Mouse (Mus musculus) ES-Bruce4 (cell line): ENCODE results near the gene Ski.

Source experiments
- CTCF ChIP-seq: IDR thresholded peaks from one replicate; pipeline ENCODE4 v1.8.1; 2011; ENCODE audit warnings: low read depth, low read length
- POLR2A ChIP-seq: IDR thresholded peaks from one replicate; pipeline ENCODE4 v1.8.1; 2011; ENCODE audit warnings: low read length; ENCODE audit not compliant: insufficient read depth

- TF ChIP-seq CTCF (no peak), POLR2A (no peak)
Measured at GRCm38 (mm10) chr4:155165861-155166260, 56.5 kb downstream of the Ski start.
